Mouse (Mus musculus) myocyte (in vitro differentiated cells): ENCODE data around the gene Serp1. TPM values are rescaled to one million over a fixed set of nuclear protein-coding genes. Genes with fewer than 3 reads are reported as not detected.

Experiments
- H3K27me3 ChIP-seq: one replicate; pipeline ENCODE4 v1.6.1; 2011; ENCODE audit not compliant: control insufficient read depth, insufficient read depth, insufficient read length
- H3K36me3 ChIP-seq: one replicate; pipeline ENCODE4 v1.6.1; 2011; ENCODE audit not compliant: control insufficient read depth, insufficient read depth
- H3K4me2 ChIP-seq: one replicate; pipeline ENCODE4 v1.6.1; 2011; ENCODE audit warnings: low read depth, control low read depth
- H3K4me3 ChIP-seq: one replicate; pipeline ENCODE4 v1.5.1; 2011; ENCODE audit warnings: mild to moderate bottlenecking, control low read depth, moderate library complexity
- H3K79me2 ChIP-seq: one replicate; pipeline ENCODE4 v1.6.1; 2011; ENCODE audit not compliant: control insufficient read depth, insufficient read depth
- H3ac ChIP-seq: one replicate; pipeline ENCODE4 v1.6.1; 2011; ENCODE audit not compliant: control insufficient read depth, insufficient read length
- CEBPB ChIP-seq: IDR thresholded peaks from 2 replicates; pipeline ENCODE4 v1.6.1; 2011; ENCODE audit warnings: mild to moderate bottlenecking, moderate library complexity; ENCODE audit not compliant: poor library complexity, insufficient read depth, severe bottlenecking
- E2F4 ChIP-seq: IDR thresholded peaks from one replicate; pipeline ENCODE4 v1.6.1; 2011; ENCODE audit warnings: mild to moderate bottlenecking, control low read depth, moderate library complexity; ENCODE audit not compliant: insufficient read depth
- MAX ChIP-seq: IDR thresholded peaks from one replicate; pipeline ENCODE4 v1.6.1; 2011; ENCODE audit warnings: low read depth, mild to moderate bottlenecking, control low read depth
- MYOD1 ChIP-seq, 3 experiments: IDR thresholded peaks; one replicate each; pipeline ENCODE4 v1.6.1; 2011; ENCODE audit warnings: control low read depth in 2 of 3, low read depth in 2 of 3, mild to moderate bottlenecking in 2 of 3, moderate library complexity in 1 of 3; ENCODE audit not compliant: insufficient read length in 2 of 3, control insufficient read depth in 1 of 3
- MYOG ChIP-seq, 3 experiments: IDR thresholded peaks; one replicate each; pipeline ENCODE4 v1.6.1; 2011; ENCODE audit warnings: control low read depth in 2 of 3, low read depth in 2 of 3, mild to moderate bottlenecking in 2 of 3; ENCODE audit not compliant: insufficient read length in 2 of 3, control insufficient read depth in 1 of 3, insufficient read depth in 1 of 3
- POLR2A ChIP-seq: IDR thresholded peaks from one replicate; pipeline ENCODE4 v1.6.1; 2011; ENCODE audit warnings: low read depth, mild to moderate bottlenecking, control low read depth, moderate library complexity; ENCODE audit not compliant: insufficient read length
- POLR2AphosphoS2 ChIP-seq: IDR thresholded peaks from one replicate; pipeline ENCODE4 v1.6.1; 2011; ENCODE audit warnings: low read depth, control low read depth; ENCODE audit not compliant: insufficient read length
- REST ChIP-seq: IDR thresholded peaks from one replicate; pipeline ENCODE4 v1.6.1; 2011; ENCODE audit warnings: mild to moderate bottlenecking, control low read depth, moderate library complexity; ENCODE audit not compliant: insufficient read depth, insufficient read length
- SRF ChIP-seq: IDR thresholded peaks from one replicate; pipeline ENCODE4 v1.6.1; 2011; ENCODE audit warnings: low read depth; ENCODE audit not compliant: control insufficient read depth, insufficient read length
- TCF12 ChIP-seq: IDR thresholded peaks from one replicate; pipeline ENCODE4 v1.6.1; 2011; ENCODE audit warnings: mild to moderate bottlenecking, control low read depth; ENCODE audit not compliant: poor library complexity, insufficient read depth, severe bottlenecking
- TCF3 ChIP-seq: IDR thresholded peaks from one replicate; pipeline ENCODE4 v1.6.1; 2011; ENCODE audit warnings: low read depth, control low read depth; ENCODE audit not compliant: insufficient read length
- USF1 ChIP-seq: IDR thresholded peaks from one replicate; pipeline ENCODE4 v1.6.1; 2011; ENCODE audit warnings: low read depth, mild to moderate bottlenecking, control low read depth, moderate library complexity
- polyA plus RNA-seq: library from polyadenylated mRNA; unstranded; fragments of >200 nt; fragmentation: generic; extraction: Trizol; gene quantifications from one replicate; pipeline ENCODE4 v1.2.1, GENCODE M21; 2012; ENCODE audit warnings: missing spikeins

The Serp1 gene
- polyA plus RNA-seq, 1 experiment: 28.3 TPM

- H3K4me3 ChIP-seq: no peak overlapping the region
- H3K36me3 ChIP-seq: no peaks in the 10 kb centered on the region
- H3ac ChIP-seq: no peak overlapping the region
- H3K4me2 ChIP-seq: no peak overlapping the region
- H3K79me2 ChIP-seq: no peaks in the 10 kb centered on the region
- TF ChIP-seq MYOD1 (IDR thresholded peaks at IDR 0.05; ENCODE audit: control insufficient read depth in 1 of 3, insufficient read length in 2 of 3, low read depth in 2 of 3) (no peak), TCF12 (no peak), E2F4 (no peak), USF1 (no peak), TCF3 (no peak), SRF (no peak), REST (no peak)
- H3K27me3 ChIP-seq: no peaks in the 10 kb centered on the region
Observed at GRCm38 (mm10) chr3:58503720-58504333, 21.9 kb downstream of the Serp1 start.

- Histone ChIP-seq H3K4me2 (no peak overlapping the region), H3K4me3 (no peak overlapping the region)
- no peak for TF ChIP-seq MAX
- no peak for TF ChIP-seq POLR2AphosphoS2
- no peak for TF ChIP-seq MYOD1 (IDR thresholded peaks at IDR 0.05; ENCODE audit: control insufficient read depth in 1 of 3, insufficient read length in 2 of 3, low read depth in 2 of 3)
- TF ChIP-seq TCF3: no peak
- no peak for TF ChIP-seq CEBPB
- TF ChIP-seq REST: no peak
- no peak for TF ChIP-seq TCF12
- TF ChIP-seq USF1: no peak
- TF ChIP-seq SRF: no peak
- no peak for TF ChIP-seq E2F4
- TF ChIP-seq POLR2A: no peak
- no peak for TF ChIP-seq MYOG (IDR thresholded peaks at IDR 0.05; ENCODE audit: control insufficient read depth in 1 of 3, insufficient read depth in 1 of 3, insufficient read length in 2 of 3, low read depth in 2 of 3)
Observed at GRCm38 (mm10) chr3:58501961-58502360, 23.7 kb downstream of the Serp1 start.

GRCm38 (mm10) chr3:58493621-58494020 is 32.1 kb downstream of the Serp1 start:
- H3ac ChIP-seq: no peak overlapping the region

More at GRCm38 (mm10) chr3:58501961-58502360, 23.7 kb downstream of the Serp1 start:
- Histone ChIP-seq H3K27me3 (no peaks in the 10 kb centered on the region), H3K36me3 (no peaks in the 10 kb centered on the region), H3K79me2 (no peaks in the 10 kb centered on the region), H3ac (no peak overlapping the region)

GRCm38 (mm10) chr3:58490787-58491186 is 34.9 kb downstream of the Serp1 start:
- no peak overlapping the region for H3ac ChIP-seq
- H3K27me3 ChIP-seq: no peaks in the 10 kb centered on the region
- no peaks in the 10 kb centered on the region for H3K79me2 ChIP-seq
- no peak overlapping the region for H3K4me2 ChIP-seq
- H3K36me3 ChIP-seq: no peaks in the 10 kb centered on the region
- no peak overlapping the region for H3K4me3 ChIP-seq
- TF ChIP-seq POLR2AphosphoS2 (no peak), MYOG (IDR thresholded peaks at IDR 0.05; ENCODE audit: control insufficient read depth in 1 of 3, insufficient read depth in 1 of 3, insufficient read length in 2 of 3, low read depth in 2 of 3) (no peak), TCF12 (no peak)

More at GRCm38 (mm10) chr3:58493621-58494020, 32.1 kb downstream of the Serp1 start:
- no peaks in the 10 kb centered on the region for H3K36me3 ChIP-seq
- no peak overlapping the region for H3K4me3 ChIP-seq
- no peak for TF ChIP-seq REST
- TF ChIP-seq MAX: no peak
- no peak for TF ChIP-seq CEBPB
- no peak for TF ChIP-seq MYOD1 (IDR thresholded peaks at IDR 0.05; ENCODE audit: control insufficient read depth in 1 of 3, insufficient read length in 2 of 3, low read depth in 2 of 3)
- no peak for TF ChIP-seq USF1
- no peak for TF ChIP-seq SRF
- no peak for TF ChIP-seq MYOG (IDR thresholded peaks at IDR 0.05; ENCODE audit: control insufficient read depth in 1 of 3, insufficient read depth in 1 of 3, insufficient read length in 2 of 3, low read depth in 2 of 3)
- TF ChIP-seq POLR2AphosphoS2: no peak
- TF ChIP-seq TCF3: no peak
- no peak for TF ChIP-seq TCF12
- TF ChIP-seq POLR2A: no peak
- TF ChIP-seq E2F4: no peak
- no peak overlapping the region for H3K4me2 ChIP-seq
- no peaks in the 10 kb centered on the region for H3K27me3 ChIP-seq
- no peaks in the 10 kb centered on the region for H3K79me2 ChIP-seq

GRCm38 (mm10) chr3:58487999-58488775 is 37.5 kb downstream of the Serp1 start:
- no peak overlapping the region for H3K4me2 ChIP-seq
- no peaks in the 10 kb centered on the region for H3K36me3 ChIP-seq
- no peak overlapping the region for H3ac ChIP-seq
- TF ChIP-seq CEBPB: no peak
- TF ChIP-seq TCF12: no peak
- TF ChIP-seq USF1: no peak
- no peak for TF ChIP-seq MAX
- no peak for TF ChIP-seq MYOD1 (IDR thresholded peaks at IDR 0.05; ENCODE audit: control insufficient read depth in 1 of 3, insufficient read length in 2 of 3, low read depth in 2 of 3)
- no peaks in the 10 kb centered on the region for H3K27me3 ChIP-seq
- no peaks in the 10 kb centered on the region for H3K79me2 ChIP-seq
- no peak overlapping the region for H3K4me3 ChIP-seq
